Mouse (Mus musculus) heart, adult 11 months (tissue): ENCODE measurements at regions not wholly inside any gene's neighbourhood (a gene's known extent, or its start where the extent isn't known, plus 50 kb on each side); places are given as distances from the start of the nearest gene placed in this dataset.

Source experiments
- DNase-seq: peaks from one replicate; pipeline ENCODE4 v3.0.0; 2022

DNA sequence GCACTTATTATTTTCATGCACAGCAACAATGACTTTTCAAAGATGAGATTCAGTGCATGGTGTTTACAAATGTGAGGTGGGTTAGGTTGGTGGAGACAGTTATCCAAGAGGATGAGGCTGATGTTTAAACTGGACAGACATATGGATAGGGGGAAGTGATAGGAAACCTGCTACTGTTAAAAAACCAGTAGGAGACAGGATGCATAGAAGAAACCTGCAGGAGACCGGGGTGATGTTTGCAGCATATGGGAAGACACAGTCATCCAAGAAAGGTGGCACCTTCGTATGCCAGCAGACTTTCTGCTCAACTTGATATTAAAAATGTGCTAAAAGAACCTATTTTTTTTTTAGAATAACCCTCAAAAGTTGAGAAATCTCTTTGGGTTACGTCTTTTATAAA lies 809.9 kb upstream of the Gm5150 start:
- no peak for DNase-seq

DNA sequence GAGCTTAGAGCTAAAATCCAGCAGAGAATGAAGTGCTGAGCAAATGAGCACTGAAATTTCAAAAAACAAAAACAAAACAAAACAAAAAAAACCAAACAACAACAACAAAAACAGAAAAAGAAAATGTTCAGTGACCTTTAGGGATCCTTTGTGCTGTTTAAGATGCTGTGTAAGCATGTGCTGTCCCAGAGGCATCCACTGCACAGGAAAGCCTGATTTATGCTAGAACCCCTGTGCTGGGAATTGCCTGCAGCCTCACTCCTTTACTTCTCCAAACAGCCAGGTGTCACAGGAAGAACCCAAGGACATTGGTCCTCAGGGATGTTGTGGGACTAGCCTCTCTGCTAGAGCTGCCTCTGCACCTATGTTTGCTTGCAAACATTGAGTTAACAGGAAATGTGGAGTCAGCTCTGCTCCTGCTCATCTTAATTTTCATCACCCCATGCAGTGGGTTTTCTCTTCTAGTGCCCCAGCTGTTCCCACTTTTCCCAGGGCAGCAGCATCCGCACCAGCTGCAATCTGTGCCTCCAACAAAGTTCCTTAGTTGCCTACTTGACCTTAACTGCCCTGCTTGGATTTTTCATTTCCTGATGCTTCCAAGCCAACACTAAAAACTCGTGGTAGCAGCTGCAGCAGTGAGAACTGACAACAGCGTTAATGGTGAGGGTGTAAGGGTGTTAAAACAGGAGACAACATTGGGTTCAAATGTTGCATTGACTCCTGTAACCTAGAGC lies 804.8 kb upstream of the Gm5150 start:
- no peak for DNase-seq

DNA sequence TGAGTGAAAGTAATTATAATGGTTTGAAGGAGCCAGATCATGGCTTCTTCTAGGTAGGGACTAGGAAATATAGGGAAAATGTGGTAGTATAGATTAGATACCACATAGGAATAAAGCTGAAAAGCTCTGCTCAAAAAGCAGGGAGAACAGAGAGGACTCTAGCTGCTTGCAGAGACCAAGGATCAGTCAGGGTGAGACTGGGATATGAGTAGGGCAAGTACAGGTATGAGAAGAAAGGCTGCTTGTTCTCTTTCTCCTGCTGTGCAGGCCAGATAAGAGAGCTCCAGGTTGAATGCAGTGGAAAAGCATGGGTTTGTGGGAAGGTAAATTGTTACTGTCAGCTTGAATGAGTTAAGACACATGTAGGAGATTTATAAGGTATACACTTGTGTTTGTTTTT lies 797.4 kb upstream of the Gm5150 start:
- DNase-seq, result no peak
